Mouse (Mus musculus) cortical plate, adult 2 months (tissue): ENCODE measurements around the gene Map4k1.
A peak's percentile ranks its signal among the peaks of the same experiment; 100 is the strongest.

Experiments
- CTCF ChIP-seq: fragments of 200-500 bp; IDR thresholded peaks from 2 replicates; pipeline ENCODE4 v1.5.1; 2011; ENCODE audit warnings: mild to moderate bottlenecking, control low read depth, low read length; ENCODE audit not compliant: insufficient read depth; ENCODE audit errors: extremely low read depth
- POLR2A ChIP-seq: fragments of 200-500 bp; IDR thresholded peaks from 2 replicates; pipeline ENCODE4 v1.6.1; 2011; ENCODE audit warnings: mild to moderate bottlenecking, low read length, control low read depth; ENCODE audit not compliant: insufficient read depth; ENCODE audit errors: extremely low read depth

DNA sequence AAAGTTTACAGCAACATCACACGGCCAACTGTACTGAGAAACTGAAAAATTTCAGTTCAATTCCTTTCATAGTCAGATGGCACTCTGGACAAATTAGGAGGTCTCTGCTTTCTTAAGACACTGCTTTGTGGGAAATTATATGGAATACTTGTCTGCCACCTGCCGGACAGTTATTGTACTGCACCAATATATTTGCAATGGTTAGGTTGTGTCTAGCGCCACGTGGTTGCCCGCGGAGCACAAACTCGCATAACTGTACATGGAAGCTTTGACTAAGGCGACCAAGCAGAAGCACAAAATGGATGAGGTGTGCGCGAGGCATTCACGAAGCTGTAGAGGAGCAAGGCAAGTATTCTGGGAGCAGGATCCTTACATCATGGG, 57.7 kb downstream of the Map4k1 start:
- TF ChIP-seq CTCF: peak; percentile 58
- no peak for TF ChIP-seq POLR2A
